15 mouse cellular contexts compared by ENCODE assay signal in the genomic region with DNA sequence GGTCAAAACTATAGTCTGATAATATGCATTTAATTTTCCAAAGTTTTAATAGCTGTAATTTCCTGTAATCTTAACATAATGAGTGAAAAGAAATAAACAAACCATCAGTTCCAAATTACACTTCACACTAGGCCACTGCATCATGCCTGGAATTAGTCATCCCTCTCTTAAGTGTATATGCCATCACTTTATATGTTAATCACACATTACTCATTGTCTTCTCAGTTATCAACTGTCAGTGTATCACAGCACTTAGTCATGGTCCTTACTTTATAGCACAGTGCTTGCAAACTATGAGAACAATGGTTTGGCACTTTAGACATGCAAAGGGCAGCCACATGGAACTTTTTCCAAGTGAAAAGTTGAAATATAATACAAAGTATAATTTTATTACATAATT.
"Had no signal": no experiment of that assay in that cellular context is flagged by ENCODE, and none has a peak within 500 bp of the region (broad histone marks: within the 10 kb centered on the region; RNA-seq: fewer than 3 reads in every experiment).

No protein-coding gene starts in this region.

- H3K27ac ChIP-seq: neural tube, embryonic 15.5 days; stomach, embryonic 15.5 days; stomach, postnatal 0 days had no signal

- DNase-seq: retina, postnatal 1 day; right cerebral cortex, adult 18-20 months; right cerebral cortex, postnatal 14 days; right cerebral cortex, postnatal 25 days; right cerebral cortex, postnatal 4 days; spleen, adult 18-20 months; thymus, adult 18-20 months; thymus, adult 2 months; thymus, postnatal 14 days; thymus, postnatal 25 days; thymus, postnatal 36 days; thymus, postnatal 4 days had no signal

- H3K27me3 ChIP-seq: neural tube, embryonic 15.5 days; stomach, embryonic 15.5 days had no signal

- H3K4me1 ChIP-seq: neural tube, embryonic 15.5 days; stomach, embryonic 15.5 days had no signal

- H3K9me3 ChIP-seq: neural tube, embryonic 15.5 days; stomach, embryonic 15.5 days had no signal

- H3K36me3 ChIP-seq: stomach, embryonic 15.5 days had no signal

- H3K4me3 ChIP-seq: neural tube, embryonic 15.5 days; stomach, embryonic 15.5 days had no signal
